Mouse (Mus musculus) Patski (cell line): ENCODE measurements at regions not wholly inside any gene's neighbourhood (a gene's known extent, or its start where the extent isn't known, plus 50 kb on each side); places are given as distances from the start of the nearest gene placed in this dataset.
"Not testable (repeated sequence)": the region's sequence is repeated elsewhere in the genome, so short reads cannot be mapped to it uniquely, and the experiment has no call there.

Experiments used
- ATAC-seq: fragments of 100-300 bp; one replicate; pipeline ENCODE4 v1.8.0; 2021
- CTCF ChIA-PET: fragments of 350-600 bp; sonication (Branson Sonifier 250); formaldehyde crosslinking; loops from one replicate; lab custom pipeline; 2022; ENCODE audit warnings: inconsistent platforms; lab: Charles Lee
- POLR2A ChIA-PET: fragments of 350-600 bp; sonication (Branson Sonifier 250); formaldehyde crosslinking; loops from one replicate; lab custom pipeline; 2022; ENCODE audit warnings: antibody characterized with exemption, inconsistent platforms; lab: Charles Lee
- DNase-seq: peaks from one replicate; pipeline ENCODE4 v3.0.0-alpha.2; 2011; ENCODE audit warnings: low read depth, low spot score
- H3K27me3 ChIP-seq: fragments of 371-371 bp; one replicate; pipeline ENCODE4 v1.5.1; 2021
- CTCF ChIP-seq: fragments of 100-300 bp; IDR thresholded peaks from one replicate; pipeline ENCODE4 v1.5.1; 2021
- in situ Hi-C: fragments of 300-500 bp; cut with MboI; formaldehyde crosslinking; loops from 3 replicates; pipeline ENCODE4 v1.11.1; 2018; ENCODE audit warnings: low pct_unique_long_range_greater_than_20kb, mixed read lengths

GRCm38 (mm10) chr3:29024851-29025250 is 57.0 kb upstream of the Egfem1 start:
- not testable (repeated sequence) for ATAC-seq

GRCm38 (mm10) chr3:29027726-29028125 is 54.1 kb upstream of the Egfem1 start:
- ChIA-PET POLR2A (no interaction called here), CTCF (no interaction called here)
- peaks cover 4% of the 10 kb centered on the region for H3K27me3 ChIP-seq
- TF ChIP-seq CTCF = no peak
- in situ Hi-C loops = no loop called here
- DNase-seq = no peak
- ATAC-seq = no peak

More at GRCm38 (mm10) chr3:29024851-29025250, 57.0 kb upstream of the Egfem1 start:
- CTCF ChIA-PET, in situ Hi-C loops, DNase-seq, POLR2A ChIA-PET, H3K27me3 ChIP-seq: not testable (repeated sequence)

DNA sequence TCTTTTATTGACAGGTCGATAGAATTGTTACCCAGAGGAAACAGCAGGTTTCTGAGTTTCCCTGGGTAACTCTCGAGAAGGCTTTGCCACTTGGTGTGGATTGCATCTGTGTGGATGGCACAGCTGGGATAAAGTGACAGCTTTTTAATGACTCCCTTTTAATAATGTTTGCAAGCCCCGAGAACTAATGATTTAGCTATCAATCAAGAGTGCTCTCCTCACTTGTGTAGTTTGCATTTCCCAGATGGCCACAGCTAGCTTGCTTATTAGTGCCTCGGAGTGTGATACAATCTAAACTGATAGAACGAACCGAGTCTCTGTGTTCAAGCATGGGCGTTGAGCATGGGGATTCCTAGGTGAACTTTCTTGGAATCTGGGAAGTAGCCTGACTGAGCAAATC is 51.0 kb upstream of the Egfem1 start:
- ATAC-seq (no peak), DNase-seq (no peak)
- POLR2A ChIA-PET = no interaction called here
- in situ Hi-C loops = loop anchor here (10.0 kb wide), 2 partner anchors 694 to 1524 kb away; no protein-coding TSS in a partner anchor
- H3K27me3 ChIP-seq = peaks cover 15% of the 10 kb centered on the region
- TF ChIP-seq CTCF = no peak
- CTCF ChIA-PET = no interaction called here

DNA sequence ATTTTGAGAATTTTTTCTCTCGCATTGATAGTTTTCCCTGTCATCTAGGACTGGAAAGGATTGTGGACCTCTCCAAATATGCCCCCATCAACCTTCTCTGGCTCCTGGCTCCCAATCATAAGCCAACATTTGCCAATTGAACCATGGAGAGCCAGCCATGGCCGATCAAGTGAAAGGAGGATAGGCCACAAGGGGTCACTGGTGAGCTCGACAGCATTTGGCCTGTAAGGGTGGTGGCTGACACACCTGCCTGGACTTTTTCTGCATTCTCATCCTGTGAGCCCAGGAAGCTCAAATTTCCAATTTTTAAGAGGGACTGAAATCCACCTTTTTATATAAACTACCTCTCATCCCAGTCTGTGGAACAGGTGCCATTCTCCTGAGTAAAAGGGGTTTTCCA is 50.0 kb upstream of the Egfem1 start:
- ATAC-seq (no peak), DNase-seq (no peak)
- ChIA-PET CTCF (no interaction called here), POLR2A (interaction anchor here (0.6 kb wide), 1 partner anchor 243 kb away, joined by 3 read pairs; no protein-coding TSS in a partner anchor)
- TF ChIP-seq CTCF = peak; percentile 55
- in situ Hi-C loops = loop anchor here (10.0 kb wide), 2 partner anchors 693 to 1523 kb away; no protein-coding TSS in a partner anchor
- peaks cover 15% of the 10 kb centered on the region for H3K27me3 ChIP-seq
